Mouse (Mus musculus) kidney, adult 2 months (tissue): ENCODE measurements around the gene Ccdc33. TPM values are rescaled to one million over a fixed set of nuclear protein-coding genes. Genes with fewer than 3 reads are reported as not detected.
A peak's percentile ranks its signal among the peaks of the same experiment; 100 is the strongest.

ENCODE experiments used
- DNase-seq: peaks from one replicate; pipeline ENCODE4 v3.0.0; 2021
- H3K27ac ChIP-seq: fragments of 200-500 bp; 2 replicates; pipeline ENCODE4 v1.5.1; 2012; ENCODE audit warnings: low read depth, low read length, control low read depth, inconsistent platforms; ENCODE audit not compliant: insufficient read depth
- H3K27me3 ChIP-seq: fragments of 200-500 bp; replicated peaks from 2 replicates; pipeline ENCODE4 v1.6.1; 2012; ENCODE audit warnings: mild to moderate bottlenecking, moderate library complexity, low read length, inconsistent platforms; ENCODE audit not compliant: control insufficient read depth, insufficient read depth
- H3K36me3 ChIP-seq: fragments of 200-500 bp; 2 replicates; pipeline ENCODE4 v1.6.1; 2012; ENCODE audit warnings: mild to moderate bottlenecking, moderate library complexity, low read length, inconsistent platforms; ENCODE audit not compliant: control insufficient read depth, insufficient read depth
- H3K4me1 ChIP-seq: fragments of 200-500 bp; 2 replicates; pipeline ENCODE4 v1.6.1; 2011; ENCODE audit warnings: low read length; ENCODE audit not compliant: control insufficient read depth, insufficient read depth
- H3K4me3 ChIP-seq: fragments of 200-500 bp; 2 replicates; pipeline ENCODE4 v1.5.1; 2011; ENCODE audit warnings: mild to moderate bottlenecking, low read depth, low read length, control low read depth; ENCODE audit not compliant: insufficient read depth
- CTCF ChIP-seq: fragments of 200-500 bp; conservative IDR thresholded peaks from 2 replicates; pipeline ENCODE4 v1.5.1; 2011; ENCODE audit warnings: low read depth, mild to moderate bottlenecking, control low read depth, low read length, moderate library complexity, mixed read lengths; ENCODE audit not compliant: insufficient read depth, insufficient read length
- POLR2A ChIP-seq: fragments of 200-500 bp; IDR thresholded peaks from one replicate; pipeline ENCODE4 v1.6.1; 2011; ENCODE audit warnings: low read depth, low read length, control low read depth
- WGBS: fragments of 180-500 bp; shearing (Covaris S2); methylation state at CpG from one replicate; pipeline ENCODE4 v1.1.7; 2018; 5-methylcytosine and 5-hydroxymethylcytosine counted together
- polyA plus RNA-seq: library from polyadenylated mRNA; depleted of rRNA; stranded (reverse); fragments of >200 nt; gene quantifications from 2 replicates; pipeline ENCODE4 v1.2.3, GENCODE M21; 2012

The Ccdc33 gene
- polyA plus RNA-seq, 1 experiment = not detected

DNA sequence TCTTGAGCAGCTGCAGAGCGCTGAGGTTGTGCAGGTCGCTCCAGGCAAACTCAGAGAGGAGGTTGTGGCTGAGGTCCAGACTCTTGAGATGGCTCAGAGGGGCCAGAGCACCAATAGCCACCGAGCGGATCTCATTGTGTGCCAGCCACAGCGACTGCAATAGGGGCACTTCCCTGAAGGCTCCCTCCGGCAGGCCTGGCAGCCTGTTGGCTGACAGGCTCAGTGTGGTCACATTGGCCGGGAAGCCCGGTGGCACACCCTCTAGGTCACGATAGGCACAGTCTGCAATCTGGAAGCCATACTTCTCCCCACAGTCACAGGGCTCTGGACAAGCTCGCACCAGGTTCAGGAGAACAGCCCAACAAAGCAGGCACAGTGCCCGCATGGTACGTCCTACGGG, 39.2 kb upstream of the Ccdc33 start:
- H3K27me3 ChIP-seq = no peaks in the 10 kb centered on the region
- no peaks in the 10 kb centered on the region for H3K36me3 ChIP-seq
- no peak for DNase-seq
- peak overlapping the region; percentile 64; the same call in 1 of the 2 replicates for H3K27ac ChIP-seq
- no peaks in the 10 kb centered on the region for H3K4me1 ChIP-seq
- H3K4me3 ChIP-seq = peak overlapping the region; percentile 9; the same call in 1 of the 2 replicates
- 76% methylated on average over 13 of the region's 13 CpGs for WGBS
- TF ChIP-seq CTCF (no peak), POLR2A (no peak)

DNA sequence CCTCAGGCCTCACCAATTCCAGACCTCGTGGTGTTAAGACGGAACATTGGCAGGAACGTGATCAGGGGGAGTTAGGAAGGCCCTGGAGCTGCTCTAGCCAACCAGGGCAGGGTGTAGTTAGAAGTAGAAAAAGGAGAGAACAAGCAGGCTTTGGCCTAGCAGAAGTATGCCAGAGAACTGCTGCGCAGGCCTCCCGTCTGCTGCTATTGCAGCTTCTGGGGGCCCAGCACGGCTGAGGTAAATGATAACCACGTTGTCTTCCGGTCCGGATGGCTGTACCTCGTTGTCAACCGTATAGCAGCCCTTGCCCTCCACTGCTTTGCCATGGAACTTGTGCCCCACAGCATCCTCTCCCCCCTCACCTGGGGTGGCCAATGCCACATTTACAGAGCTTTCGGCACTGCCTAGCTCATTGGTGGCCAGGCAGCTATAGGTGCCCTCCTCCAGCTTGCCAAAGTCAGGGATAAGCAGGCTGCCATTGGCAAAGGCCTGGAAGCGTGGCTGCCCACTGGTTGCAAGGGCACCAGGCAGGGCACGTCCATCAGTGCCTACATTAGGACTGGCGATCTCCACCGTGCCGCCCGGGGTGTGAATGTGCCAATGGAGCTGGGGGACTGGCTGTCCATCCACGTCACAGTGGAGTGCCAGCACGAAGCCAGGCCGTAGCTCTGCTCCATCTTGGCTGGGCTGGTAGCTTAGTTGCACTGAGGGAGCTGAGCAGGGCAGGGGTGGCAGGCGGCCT, 38.4 kb upstream of the Ccdc33 start:
- Histone ChIP-seq H3K27ac (no peak overlapping the region), H3K27me3 (no peaks in the 10 kb centered on the region), H3K36me3 (no peaks in the 10 kb centered on the region), H3K4me3 (no peak overlapping the region), H3K4me1 (no peaks in the 10 kb centered on the region)
- no peak for TF ChIP-seq CTCF
- no peak for TF ChIP-seq POLR2A
- no peak for DNase-seq
- WGBS = 91% methylated on average over 22 of the region's 22 CpGs

DNA sequence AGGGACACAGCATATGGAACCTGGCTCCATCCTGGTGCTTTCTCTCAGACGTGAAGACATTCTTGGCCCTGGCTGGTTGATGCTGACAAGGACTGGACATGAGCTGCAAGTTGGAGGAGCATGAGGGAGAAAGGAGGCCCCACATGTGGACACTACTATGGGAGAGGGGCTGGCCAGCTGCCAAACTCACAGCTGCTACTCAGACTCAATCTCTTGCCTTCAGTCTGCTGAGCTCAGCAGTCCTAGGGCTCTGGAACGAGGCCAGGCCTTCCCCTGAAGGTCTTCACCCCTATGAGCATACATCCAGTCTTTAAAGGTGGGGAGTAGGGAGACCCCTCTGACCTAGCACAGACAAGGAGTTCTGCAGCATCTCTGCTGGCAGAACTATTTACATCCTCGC, 36.7 kb upstream of the Ccdc33 start:
- Histone ChIP-seq H3K27ac (no peak overlapping the region), H3K4me3 (no peak overlapping the region), H3K36me3 (no peaks in the 10 kb centered on the region), H3K27me3 (no peaks in the 10 kb centered on the region), H3K4me1 (no peaks in the 10 kb centered on the region)
- WGBS = 54% methylated on average over 3 of the region's 3 CpGs
- peak; percentile 43 for DNase-seq
- no peak for TF ChIP-seq POLR2A
- no peak for TF ChIP-seq CTCF

DNA sequence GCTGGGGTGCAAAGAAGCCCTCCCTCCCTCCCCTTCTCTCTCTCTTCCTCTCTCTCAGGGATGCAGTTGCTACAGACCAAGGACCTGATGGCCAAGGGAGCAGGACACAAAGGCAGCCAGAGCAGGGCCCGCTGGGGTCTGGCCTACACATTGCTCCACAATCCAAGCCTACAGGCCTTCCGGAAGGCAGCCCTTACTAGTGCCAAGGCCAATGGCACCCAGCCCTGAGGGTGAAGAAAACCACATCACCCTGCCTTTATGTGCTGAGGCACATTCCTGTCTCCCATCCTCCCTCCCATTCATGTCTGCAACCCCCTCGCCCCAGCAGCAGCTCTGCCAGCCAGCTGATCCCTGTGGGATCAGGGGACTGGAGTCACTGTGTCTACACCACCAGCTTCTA, 34.5 kb upstream of the Ccdc33 start:
- H3K27me3 ChIP-seq = no peaks in the 10 kb centered on the region
- 88% methylated on average over 3 of the region's 3 CpGs for WGBS
- TF ChIP-seq POLR2A = no peak
- no peak for TF ChIP-seq CTCF
- no peaks in the 10 kb centered on the region for H3K4me1 ChIP-seq
- H3K36me3 ChIP-seq = no peaks in the 10 kb centered on the region
- no peak for DNase-seq
- no peak overlapping the region for H3K4me3 ChIP-seq
- H3K27ac ChIP-seq = no peak overlapping the region

DNA sequence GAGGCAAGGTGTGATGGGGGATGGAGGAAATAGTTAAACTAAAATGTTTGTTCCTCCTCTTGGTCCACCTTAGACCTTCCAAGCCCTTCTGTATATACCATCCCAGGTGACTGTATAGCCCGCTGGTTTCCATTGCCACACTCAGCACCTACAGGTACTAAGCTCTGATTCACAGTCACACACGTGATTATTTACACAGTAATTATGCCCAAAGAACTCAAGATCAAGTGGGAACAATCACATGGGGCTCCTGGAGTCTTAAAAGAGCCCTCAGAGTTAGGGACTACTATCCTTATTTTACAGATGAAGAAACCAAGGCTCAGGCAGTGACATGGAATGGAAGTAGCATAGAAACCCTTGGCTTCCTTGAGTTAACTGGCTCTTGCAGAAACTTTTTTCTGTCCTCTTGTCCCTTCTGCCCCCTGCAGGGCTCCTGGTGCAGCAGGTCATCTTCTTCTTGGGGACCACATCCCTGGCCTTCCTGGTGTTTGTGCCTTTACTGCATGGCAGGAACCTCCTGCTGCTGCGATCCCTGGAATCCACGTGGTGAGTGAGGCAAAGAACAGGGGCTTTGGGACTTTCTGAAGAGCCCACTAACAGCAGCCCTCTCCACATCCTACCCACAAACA, 32.2 kb upstream of the Ccdc33 start:
- 88% methylated on average over 4 of the region's 4 CpGs for WGBS
- TF ChIP-seq CTCF = peak; percentile 55
- TF ChIP-seq POLR2A = no peak
- H3K4me1 ChIP-seq = no peaks in the 10 kb centered on the region
- DNase-seq = peak; percentile 20
- no peak overlapping the region for H3K27ac ChIP-seq
- no peaks in the 10 kb centered on the region for H3K36me3 ChIP-seq
- no peaks in the 10 kb centered on the region for H3K27me3 ChIP-seq
- no peak overlapping the region for H3K4me3 ChIP-seq

DNA sequence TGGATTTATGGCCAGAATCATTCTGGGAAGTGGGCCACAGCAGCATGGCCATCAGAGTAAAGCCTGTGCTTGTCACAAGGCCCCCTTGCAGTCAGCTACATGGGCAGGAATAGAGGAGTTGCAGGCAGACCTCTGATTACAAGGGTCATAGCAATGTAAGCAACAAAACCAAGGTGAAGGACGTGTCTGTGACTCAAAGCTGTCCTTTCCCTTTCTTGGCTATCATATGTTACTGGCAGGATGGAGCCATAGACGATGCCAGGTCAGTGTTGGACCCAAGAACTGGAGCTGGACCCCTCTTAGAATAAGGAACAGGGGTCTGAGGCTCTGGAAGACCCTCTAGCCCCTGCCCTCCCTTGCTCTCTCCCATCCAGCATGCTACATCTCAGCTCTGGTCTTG, 30.2 kb upstream of the Ccdc33 start:
- H3K27ac ChIP-seq = no peak overlapping the region
- H3K36me3 ChIP-seq = no peaks in the 10 kb centered on the region
- WGBS = 73% methylated on average over 2 of the region's 2 CpGs
- H3K27me3 ChIP-seq = no peaks in the 10 kb centered on the region
- no peak for DNase-seq
- no peak overlapping the region for H3K4me3 ChIP-seq
- TF ChIP-seq POLR2A = no peak
- no peak for TF ChIP-seq CTCF
- no peaks in the 10 kb centered on the region for H3K4me1 ChIP-seq

DNA sequence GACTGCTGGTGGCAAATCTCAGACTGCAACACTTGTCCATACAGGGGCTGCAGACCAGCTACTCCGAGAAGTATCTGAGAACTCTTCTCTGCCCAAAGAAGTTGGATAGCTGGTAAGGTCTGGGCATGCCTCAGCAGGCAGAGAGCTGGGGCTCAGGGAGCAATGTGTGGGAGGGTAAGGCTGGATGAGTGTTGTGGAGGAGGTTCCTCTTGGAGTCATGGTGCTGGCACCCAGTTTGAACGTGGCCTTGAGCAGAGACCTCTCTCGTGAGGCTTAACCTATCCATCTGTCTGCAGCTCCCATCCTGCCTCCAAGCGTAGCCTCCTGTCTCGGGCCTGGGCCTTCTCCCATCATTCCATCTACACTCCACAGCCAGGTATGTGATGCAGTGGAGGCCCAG, 26.8 kb upstream of the Ccdc33 start:
- Histone ChIP-seq H3K36me3 (no peaks in the 10 kb centered on the region), H3K27me3 (no peaks in the 10 kb centered on the region), H3K4me3 (no peak overlapping the region), H3K27ac (no peak overlapping the region), H3K4me1 (no peaks in the 10 kb centered on the region)
- no peak for DNase-seq
- TF ChIP-seq POLR2A (no peak), CTCF (no peak)
- WGBS = 73% methylated on average over 5 of the region's 5 CpGs
